Mouse (Mus musculus) adrenal gland, adult 2 months (tissue): Measurements from ENCODE around the gene Gm5089. TPM values are rescaled to one million over a fixed set of nuclear protein-coding genes. Genes with fewer than 3 reads are reported as not detected.

ENCODE experiments used
- DNase-seq: peaks from one replicate; pipeline ENCODE4 v3.0.0; 2021
- long read RNA-seq: library from polyadenylated mRNA; stranded (forward); transcript quantifications from one replicate; pipeline ENCODE4 v2.0.0, GENCODE M21; 2021
- polyA plus RNA-seq: library from polyadenylated mRNA; depleted of rRNA; stranded (reverse); fragments of >200 nt; gene quantifications from 2 replicates; pipeline ENCODE4 v1.2.3, GENCODE M21; 2012; rRNA removed
- total RNA-seq, 2 experiments: library from RNA; stranded (reverse); gene quantifications; 2 replicates each; pipeline ENCODE4 v1.2.3; 2021

Gm5089 gene
- total RNA-seq (not detected), polyA plus RNA-seq (not detected in 2 replicates)
- long read RNA-seq, result 0 reads

GRCm38 (mm10) chr14:122450496-122451382 is at the start of gene Gm5089:
TSS of gene Gm5089 (minus strand) at chr14:122451115.
- DNase-seq, result peak; percentile 41

- DNase-seq, result no peak
Measured at GRCm38 (mm10) chr14:122492015-122492414, 41.1 kb upstream of the Gm5089 start.

DNA sequence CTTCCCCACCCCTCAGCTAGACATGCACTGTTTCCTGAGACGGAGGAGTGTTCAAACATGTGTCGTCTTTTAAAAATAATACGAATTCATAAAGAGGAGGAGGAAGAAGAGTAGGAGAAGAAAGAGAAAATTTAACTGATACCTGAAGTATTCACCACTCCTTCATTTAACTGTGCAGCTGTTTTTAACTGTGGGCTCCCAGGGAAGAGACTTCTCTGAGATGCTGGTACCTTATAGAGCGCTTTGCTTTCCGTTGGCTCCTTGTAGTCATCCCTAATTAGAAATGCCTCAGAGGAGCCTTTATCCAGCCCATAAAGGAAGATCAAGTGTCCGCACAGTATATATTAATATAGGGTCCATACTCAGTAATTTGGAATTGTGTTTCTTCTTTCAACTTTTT is 40.6 kb upstream of the Gm5089 start:
- no peak for DNase-seq

DNA sequence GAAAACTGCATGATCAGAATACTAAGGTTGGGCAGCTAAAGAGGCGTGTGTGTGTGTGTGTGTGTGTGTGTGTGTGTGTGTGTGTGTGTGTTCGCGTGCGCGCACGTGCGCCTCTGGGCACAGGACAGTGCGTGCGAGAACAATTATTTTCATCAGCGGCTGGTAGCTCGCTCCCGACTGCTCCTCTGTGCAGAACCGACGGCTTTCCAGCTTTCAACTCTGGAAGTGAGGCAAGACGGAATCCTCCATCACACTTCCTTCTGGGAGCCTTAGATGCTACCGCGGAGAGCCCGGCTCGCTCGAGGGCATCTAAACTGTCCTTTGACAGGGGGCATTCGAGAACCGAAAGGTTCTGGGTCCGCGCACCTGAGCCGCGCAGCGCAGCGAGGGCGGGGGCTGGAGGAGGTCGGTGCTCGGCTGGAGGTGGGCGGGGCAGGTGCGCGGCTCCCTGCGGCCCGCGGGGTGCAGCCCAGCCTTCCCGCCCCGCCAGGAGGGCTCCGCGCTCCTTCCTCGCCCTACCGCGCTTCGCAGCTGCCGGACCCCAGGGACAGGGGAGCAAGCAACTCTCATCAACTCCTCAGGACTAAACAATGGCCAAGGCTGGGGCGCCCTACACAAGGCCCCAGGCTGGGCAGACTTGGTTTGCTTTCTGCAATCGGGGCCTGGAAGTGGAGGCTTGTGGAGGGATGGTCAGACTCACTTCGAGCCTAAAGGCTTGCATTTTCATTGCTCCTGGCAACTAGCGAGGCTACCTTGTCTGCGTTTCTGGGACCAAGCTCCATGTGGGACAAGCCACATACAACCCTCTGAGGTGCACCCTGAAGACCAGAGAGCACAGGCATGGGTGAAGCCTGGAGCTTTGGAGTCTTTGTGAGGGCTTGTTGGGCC is 39.8 kb upstream of the Gm5089 start, which contains the start of gene Gm10837:
TSS of gene Gm10837 (plus strand) at position 146 of the 888 bp plus-strand sequence.
- DNase-seq, result no peak

- no peak for DNase-seq
Measured at GRCm38 (mm10) chr14:122489686-122490414, 38.9 kb upstream of the Gm5089 start.

- DNase-seq, result no peak
Measured at GRCm38 (mm10) chr14:122489041-122489440, 38.1 kb upstream of the Gm5089 start.

GRCm38 (mm10) chr14:122487366-122487765 is 36.5 kb upstream of the Gm5089 start:
- no peak for DNase-seq

- no peak for DNase-seq
Measured at GRCm38 (mm10) chr14:122486611-122487010, 35.7 kb upstream of the Gm5089 start.

DNA sequence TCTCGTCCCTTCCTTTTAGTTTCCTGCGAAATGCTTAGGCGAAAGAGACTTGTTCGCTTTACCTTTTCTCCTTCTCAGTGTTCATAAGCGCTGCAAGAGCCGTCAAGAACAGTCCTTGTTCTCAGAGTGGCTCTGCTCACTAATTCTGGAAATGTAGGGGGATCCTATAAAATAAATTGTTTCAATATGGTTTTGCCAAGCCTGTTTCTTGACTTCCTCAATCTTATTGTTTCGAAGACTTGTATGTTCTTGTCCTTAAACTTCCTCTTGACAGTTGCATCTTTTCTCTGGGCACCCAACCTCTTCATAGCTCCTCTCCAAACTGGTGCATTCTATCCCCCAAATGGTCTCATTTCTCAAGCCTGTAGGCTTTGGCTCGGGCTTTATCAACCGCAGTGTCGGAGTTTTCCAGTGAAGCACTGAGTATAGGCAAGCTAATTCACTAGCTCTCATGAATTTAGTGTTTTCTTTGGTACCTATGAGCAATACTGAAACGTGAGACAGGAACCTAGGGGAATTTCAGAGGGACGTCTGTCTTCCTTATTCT is 34.8 kb upstream of the Gm5089 start:
- no peak for DNase-seq

GRCm38 (mm10) chr14:122484844-122485551 is 34.1 kb upstream of the Gm5089 start:
- no peak for DNase-seq

DNA sequence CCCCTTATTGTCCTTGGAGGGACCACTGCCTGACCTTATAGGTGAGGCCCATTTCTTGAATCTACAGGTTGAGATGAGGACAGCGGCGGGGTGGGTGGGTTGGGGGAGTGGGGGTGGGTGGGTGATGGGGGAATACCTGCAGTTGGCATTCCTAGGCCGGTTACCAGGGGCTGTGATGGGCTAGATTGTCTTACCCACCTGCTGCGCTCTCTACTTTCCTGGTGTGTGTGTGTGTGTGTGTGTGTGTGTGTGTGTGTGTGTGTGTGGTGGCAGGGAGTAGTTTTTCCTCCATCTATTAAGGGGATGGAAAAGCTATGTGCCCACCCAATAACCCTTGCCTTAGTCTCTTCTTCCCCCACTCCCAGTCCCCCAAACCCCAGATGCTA is 33.5 kb upstream of the Gm5089 start:
- DNase-seq, result no peak

GRCm38 (mm10) chr14:122483556-122484421 is 32.9 kb upstream of the Gm5089 start:
- no peak for DNase-seq

- no peak for DNase-seq
Measured at GRCm38 (mm10) chr14:122483024-122483385, 32.1 kb upstream of the Gm5089 start.

GRCm38 (mm10) chr14:122482081-122483023 is 31.4 kb upstream of the Gm5089 start:
- no peak for DNase-seq

DNA sequence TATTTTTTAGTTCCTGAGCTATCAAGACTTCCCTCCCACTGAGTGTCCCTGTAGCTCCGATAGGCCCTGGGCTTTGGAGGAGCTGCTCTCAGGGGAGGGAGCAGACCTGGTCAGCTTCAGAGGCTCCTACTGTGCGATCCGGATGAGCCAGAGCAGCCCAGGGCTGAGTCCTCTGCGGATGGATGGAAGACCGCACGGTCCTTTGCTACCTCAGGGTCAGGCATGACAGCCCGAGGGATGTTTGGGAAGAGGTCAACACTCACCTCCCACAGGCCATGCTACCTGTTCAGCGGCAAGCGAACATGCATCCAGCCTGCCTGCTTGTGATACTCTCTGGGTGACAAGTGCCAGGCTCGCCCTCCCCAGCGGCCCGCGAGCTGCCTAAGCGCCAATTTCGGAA is 30.3 kb upstream of the Gm5089 start:
- no peak for DNase-seq

GRCm38 (mm10) chr14:122480355-122480754 is 29.4 kb upstream of the Gm5089 start:
- DNase-seq, result no peak

- no peak for DNase-seq
Measured at GRCm38 (mm10) chr14:122479461-122480109, 28.7 kb upstream of the Gm5089 start.

DNA sequence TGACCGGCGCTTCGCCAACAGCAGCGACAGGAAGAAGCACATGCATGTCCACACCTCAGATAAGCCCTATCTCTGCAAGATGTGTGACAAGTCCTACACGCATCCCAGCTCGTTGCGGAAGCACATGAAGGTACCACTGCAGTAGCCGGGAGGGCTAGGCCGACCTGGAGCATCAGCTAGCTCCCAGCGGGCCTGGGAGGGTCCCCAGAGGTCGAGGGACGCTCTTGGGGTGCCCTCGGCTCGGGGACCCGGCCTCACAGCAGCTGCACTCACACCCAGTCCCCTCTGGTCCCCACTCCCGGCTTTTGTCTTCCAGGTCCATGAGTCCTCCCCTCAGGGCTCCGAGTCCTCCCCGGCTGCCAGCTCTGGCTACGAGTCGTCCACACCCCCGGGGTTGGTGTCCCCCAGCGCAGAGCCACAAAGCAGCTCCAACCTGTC is 27.7 kb upstream of the Gm5089 start:
- no peak for DNase-seq
